Mouse (Mus musculus): ENCODE results near the gene Dlk2.

Dlk2 gene

GRCm38 (mm10) chr17:46297364-46298219, at the start of gene Dlk2:
Gene Dlk2 (plus strand): TSS chr17:46297421.
- no peak for DNase-seq (ENCODE audit: low read depth, low spot score)

- peak; percentile 94 for DNase-seq (ENCODE audit: low read depth, low spot score)
Observed at GRCm38 (mm10) chr17:46247512-46248188, 49.6 kb upstream of the Dlk2 start, which contains the start of the genes Polr1c and Yipf3. Gene Polr1c (minus strand): TSS chr17:46248054. Gene Yipf3 (plus strand): TSS chr17:46248080.

GRCm38 (mm10) chr17:46248189-46248522, 49.1 kb upstream of the Dlk2 start:
- DNase-seq (ENCODE audit: low read depth, low spot score): no peak

GRCm38 (mm10) chr17:46251174-46251573, 46.0 kb upstream of the Dlk2 start:
- peak; percentile 41 for DNase-seq (ENCODE audit: low read depth, low spot score)

- peak; percentile 80 for DNase-seq (ENCODE audit: low read depth, low spot score)
Observed at GRCm38 (mm10) chr17:46252571-46253451, 44.4 kb upstream of the Dlk2 start.

GRCm38 (mm10) chr17:46253452-46254084, 43.7 kb upstream of the Dlk2 start, which contains the start of gene Lrrc73:
Gene Lrrc73 (plus strand): TSS chr17:46253531.
- peak; percentile 90 for DNase-seq (ENCODE audit: low read depth, low spot score)

- DNase-seq (ENCODE audit: low read depth, low spot score): peak; percentile 55
Observed at GRCm38 (mm10) chr17:46254106-46254505, 43.1 kb upstream of the Dlk2 start.

GRCm38 (mm10) chr17:46255147-46255546, 42.1 kb upstream of the Dlk2 start:
- DNase-seq (ENCODE audit: low read depth, low spot score): no peak

GRCm38 (mm10) chr17:46258279-46259053, 38.8 kb upstream of the Dlk2 start:
- no peak for DNase-seq (ENCODE audit: low read depth, low spot score)

GRCm38 (mm10) chr17:46259675-46260074, 37.5 kb upstream of the Dlk2 start:
- no peak for DNase-seq (ENCODE audit: low read depth, low spot score)

GRCm38 (mm10) chr17:46262201-46262694, 35.0 kb upstream of the Dlk2 start:
- DNase-seq (ENCODE audit: low read depth, low spot score): no peak

GRCm38 (mm10) chr17:46265502-46265901, 31.7 kb upstream of the Dlk2 start:
- no peak for DNase-seq (ENCODE audit: low read depth, low spot score)

GRCm38 (mm10) chr17:46265918-46266618, 31.2 kb upstream of the Dlk2 start:
- DNase-seq (ENCODE audit: low read depth, low spot score): peak; percentile 62

- DNase-seq (ENCODE audit: low read depth, low spot score): no peak
Observed at GRCm38 (mm10) chr17:46266986-46267385, 30.2 kb upstream of the Dlk2 start.

- no peak for DNase-seq (ENCODE audit: low read depth, low spot score)
Observed at GRCm38 (mm10) chr17:46267511-46267910, 29.7 kb upstream of the Dlk2 start.

- no peak for DNase-seq (ENCODE audit: low read depth, low spot score)
Observed at GRCm38 (mm10) chr17:46268026-46268720, 29.0 kb upstream of the Dlk2 start.

- no peak for DNase-seq (ENCODE audit: low read depth, low spot score)
Observed at GRCm38 (mm10) chr17:46269771-46270534, 27.3 kb upstream of the Dlk2 start.

- no peak for DNase-seq (ENCODE audit: low read depth, low spot score)
Observed at GRCm38 (mm10) chr17:46272058-46272457, 25.2 kb upstream of the Dlk2 start.
